Mouse (Mus musculus): ENCODE measurements at regions not wholly inside any gene's neighbourhood (a gene's known extent, or its start where the extent isn't known, plus 50 kb on each side); places are given as distances from the start of the nearest gene placed in this dataset.
A peak's percentile ranks its signal among the peaks of the same experiment; 100 is the strongest.

DNA sequence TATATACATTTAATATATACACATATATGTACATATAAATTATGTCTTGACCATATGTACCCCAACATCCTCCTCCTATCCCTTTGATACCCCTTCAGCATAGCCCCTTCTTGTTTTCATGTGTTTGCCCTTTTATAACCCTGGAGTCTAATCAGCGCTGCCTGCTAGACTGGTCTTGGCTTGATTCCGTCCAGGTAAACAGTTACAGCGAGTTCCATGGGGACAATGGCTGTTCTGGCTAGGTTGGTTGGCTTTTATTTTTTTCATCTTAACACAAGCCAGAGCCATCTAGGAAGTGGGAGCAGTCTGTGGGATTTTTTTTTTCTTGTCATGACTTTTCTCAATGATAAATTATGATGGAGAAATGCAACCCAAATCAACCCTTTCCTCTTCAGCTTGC is 79.6 kb upstream of the Id2 start:
- ATAC-seq, result no peak

DNA sequence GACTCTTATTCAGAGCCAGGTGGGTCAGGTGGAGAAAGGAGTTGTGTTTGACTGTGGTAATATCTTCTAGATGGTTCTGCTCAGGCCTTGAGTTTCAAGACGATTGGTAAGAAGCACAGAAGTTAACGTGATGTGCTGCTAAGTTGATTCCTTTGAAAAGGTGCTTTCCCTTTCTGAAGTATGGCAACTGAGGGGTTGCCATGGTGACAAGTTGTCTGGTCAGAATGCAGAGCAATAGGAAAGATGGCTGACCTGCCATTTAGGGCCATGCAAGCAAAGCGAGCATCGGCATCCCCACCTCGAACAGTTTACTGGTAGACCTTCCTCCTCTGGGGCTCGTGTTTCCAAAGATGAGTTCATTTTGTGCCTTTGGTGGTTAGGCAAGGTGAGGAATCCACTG is 76.1 kb upstream of the Id2 start:
- no peak for ATAC-seq

DNA sequence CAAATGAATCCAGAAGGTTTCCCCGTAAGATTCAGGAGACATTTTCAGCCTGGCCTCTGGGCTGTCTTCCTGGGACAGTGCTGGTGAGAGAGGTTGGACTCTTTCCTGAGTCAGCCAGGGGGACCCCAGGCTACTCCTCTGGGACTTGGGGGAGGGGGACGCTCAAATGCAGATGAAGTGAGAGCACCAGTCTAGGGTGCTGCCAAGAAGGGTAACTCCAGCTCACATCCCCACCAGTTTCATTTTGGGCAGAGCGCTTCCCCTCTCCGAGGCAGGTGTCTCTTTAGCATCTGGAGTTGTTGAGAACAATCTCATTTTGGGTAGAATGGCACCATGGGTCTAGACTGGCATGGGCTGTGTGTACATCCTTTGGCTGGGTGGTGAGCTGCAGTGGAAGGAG is 75.5 kb upstream of the Id2 start:
- no peak for ATAC-seq

DNA sequence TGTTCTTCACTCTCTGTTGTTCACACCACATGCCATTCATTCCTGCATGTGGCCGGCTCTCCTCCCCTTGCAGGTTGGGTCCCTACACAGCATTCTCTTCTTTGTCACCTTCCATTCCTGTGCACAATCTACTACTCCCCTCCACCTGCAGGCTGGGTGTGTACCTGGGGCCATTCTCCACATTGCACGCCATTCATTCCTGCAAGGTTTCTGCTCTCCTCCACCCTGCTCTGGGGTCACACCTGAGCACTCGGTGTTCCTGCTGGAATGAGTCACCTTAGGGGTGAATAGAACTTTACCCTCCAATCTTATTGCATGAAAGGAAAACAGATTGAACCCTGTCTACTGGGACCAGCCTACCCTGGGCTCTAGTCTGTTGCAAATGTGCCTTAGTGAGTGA is 72.7 kb upstream of the Id2 start:
- ATAC-seq, result no peak

DNA sequence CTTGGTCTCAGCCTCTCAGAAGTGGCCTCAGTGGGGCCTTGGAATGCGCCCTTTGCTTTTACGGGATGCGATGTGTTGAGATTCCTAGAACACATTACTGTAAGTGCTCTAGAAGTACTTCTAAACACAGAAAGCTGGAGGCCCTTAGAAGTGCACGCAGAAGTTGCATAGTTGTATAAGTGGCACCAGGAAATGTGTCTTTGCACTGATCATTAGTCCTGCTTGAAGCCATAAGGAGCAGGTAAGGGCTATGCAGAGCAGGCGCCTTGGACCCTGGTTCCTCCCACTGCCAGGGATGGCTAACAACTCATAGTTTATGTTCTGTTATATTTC is 71.2 kb upstream of the Id2 start:
- ATAC-seq, result no peak

DNA sequence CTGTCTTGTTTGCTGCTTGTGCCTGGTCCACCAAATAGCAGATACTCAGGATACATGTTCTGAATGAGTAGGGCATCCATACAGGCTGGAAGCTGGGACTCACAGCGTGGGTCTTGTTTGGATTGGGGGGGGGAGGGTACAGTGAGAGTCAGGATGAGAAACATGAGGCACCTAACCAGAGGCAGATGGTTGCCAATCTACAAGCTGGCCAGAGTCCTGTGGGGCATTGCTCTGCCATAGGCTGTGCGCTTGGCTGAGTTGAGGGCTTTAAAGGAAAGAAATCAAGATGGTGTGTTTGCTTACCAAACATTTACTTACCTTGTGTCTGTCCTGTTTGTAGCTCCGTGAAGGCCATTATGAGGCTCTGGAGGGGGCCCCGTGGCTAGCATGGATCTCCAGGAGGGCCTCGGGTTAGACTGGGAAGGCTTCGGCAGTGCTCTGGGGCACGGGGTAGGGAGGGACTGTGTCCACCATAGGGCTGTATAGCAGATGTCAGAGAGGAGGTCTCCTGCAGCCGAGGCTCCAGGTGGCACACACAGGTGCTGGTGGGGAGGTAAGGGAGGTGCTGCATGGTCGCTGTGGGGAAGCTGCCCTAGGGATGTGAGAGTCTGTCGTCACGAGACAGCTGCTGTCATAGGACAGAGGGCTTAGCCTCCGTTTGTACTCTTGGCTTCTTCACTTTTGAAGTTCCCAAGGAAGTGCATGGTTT is 70.7 kb upstream of the Id2 start:
- no peak for ATAC-seq

DNA sequence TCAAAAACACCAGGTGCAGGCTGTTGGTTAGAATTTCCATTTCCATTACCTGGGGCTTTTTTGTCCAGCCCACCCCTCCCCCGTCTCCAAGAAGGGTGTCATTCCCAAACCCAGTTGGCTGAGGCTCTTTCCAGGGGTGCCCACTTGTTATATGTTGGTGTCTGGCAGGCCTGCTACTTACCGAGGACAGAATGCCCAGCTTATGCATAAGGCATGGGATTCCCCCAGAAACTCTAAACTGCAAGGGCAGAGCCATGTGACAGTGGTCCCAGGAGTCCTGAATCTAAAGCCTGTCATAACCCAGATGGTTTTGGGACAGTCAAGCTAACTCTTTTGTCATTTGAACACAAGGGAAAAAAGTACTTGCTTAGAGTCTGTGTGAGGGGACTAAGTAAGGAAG is 69.6 kb upstream of the Id2 start:
- no peak for ATAC-seq

DNA sequence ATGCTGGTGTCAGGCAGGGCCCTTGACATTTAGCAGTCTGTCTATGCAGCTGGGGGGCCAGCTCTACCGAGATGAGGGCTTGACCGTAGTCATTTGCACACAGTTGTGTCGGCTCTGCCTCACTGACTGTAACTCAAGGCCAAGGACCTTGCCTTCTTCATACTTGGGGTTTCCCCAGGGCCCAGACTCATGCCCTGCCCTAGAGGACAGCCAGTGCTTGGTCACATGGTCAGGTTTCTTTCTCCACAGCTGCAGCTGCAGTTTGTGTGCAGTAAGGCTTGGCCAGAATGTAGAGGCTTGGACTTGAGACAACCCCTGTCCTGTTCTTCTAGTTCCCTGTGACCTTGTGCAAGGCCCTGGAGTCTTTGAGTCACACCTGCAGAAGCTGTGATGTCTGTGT is 68.7 kb upstream of the Id2 start:
- ATAC-seq, result no peak

DNA sequence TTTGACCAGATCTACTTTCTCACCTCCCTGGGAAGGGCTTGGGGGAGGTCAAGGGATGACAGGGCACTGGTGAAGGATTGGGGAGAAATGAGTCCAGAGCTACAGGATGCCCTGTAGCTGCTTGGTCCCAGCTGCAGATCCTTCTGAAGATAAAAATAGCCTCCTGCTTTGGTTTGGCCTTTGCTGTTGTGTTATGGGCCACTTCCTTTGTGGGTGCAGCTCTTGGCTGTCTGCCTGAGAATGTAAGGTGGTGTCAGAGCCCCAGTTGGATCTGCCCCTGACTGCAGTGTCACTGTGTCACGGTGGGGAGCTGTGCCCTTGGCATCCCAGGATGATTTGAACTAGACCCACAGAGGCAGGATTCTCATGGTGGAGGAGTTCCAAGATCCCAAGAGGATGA is 67.8 kb upstream of the Id2 start:
- ATAC-seq, result peak; percentile 57

DNA sequence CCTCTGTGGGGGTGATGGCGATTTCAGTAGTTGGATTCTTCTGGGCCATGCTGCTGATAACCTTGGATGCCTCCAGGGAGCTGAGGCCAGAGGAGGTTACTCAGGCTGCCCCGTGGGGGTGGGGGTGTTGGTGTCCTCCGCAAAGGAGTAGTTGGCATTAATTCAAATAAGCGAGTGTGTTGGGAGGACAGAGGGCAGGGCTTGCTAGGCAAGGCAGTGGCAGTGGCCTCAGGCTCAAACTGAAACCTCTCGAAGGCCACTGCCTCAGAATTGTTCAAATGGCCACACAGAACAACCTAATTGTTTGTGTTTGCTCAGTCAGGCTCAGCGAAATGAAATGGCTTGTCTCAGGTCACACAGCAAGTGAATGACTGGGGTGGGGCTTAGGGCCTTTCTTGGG is 66.6 kb upstream of the Id2 start:
- no peak for ATAC-seq

DNA sequence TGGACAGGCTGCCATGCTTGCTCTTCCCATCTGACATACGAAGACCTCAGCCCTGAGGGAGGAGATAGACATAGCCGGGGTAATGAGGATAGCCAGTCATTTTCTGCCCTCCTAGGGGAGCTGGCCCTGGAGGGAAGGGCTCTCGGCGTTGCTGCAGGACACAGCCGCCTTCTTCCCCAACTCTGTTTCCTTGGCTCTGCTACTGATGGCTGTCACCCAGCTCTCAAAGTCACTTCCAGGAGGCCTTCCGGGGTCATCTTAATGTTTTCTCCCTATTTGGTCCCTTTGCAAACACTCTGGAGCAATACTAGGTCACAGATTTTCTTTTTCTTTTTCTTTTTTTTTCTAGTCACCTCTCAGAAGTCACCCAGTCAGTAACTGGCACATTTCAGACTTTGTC is 65.9 kb upstream of the Id2 start:
- ATAC-seq, result no peak

DNA sequence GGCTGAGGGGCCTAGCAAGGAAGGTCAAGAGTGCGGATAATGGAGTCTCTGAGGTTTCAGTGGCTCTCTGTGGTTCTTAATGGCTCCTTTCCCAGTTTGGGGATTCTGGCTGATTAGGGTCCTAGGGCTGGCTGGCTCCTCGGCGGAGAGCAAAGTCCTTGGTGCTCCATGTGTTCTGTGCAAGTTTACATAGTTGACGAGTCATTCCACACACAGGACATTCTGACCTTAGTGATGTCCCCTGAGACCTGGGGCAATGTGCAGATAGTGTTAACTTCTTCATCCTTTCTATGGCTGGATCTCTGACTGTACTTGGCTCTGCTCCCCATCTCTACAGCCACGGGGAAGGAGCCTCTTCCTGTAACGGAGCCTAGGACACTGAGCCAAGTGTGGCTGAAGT is 65.0 kb upstream of the Id2 start:
- ATAC-seq, result no peak

DNA sequence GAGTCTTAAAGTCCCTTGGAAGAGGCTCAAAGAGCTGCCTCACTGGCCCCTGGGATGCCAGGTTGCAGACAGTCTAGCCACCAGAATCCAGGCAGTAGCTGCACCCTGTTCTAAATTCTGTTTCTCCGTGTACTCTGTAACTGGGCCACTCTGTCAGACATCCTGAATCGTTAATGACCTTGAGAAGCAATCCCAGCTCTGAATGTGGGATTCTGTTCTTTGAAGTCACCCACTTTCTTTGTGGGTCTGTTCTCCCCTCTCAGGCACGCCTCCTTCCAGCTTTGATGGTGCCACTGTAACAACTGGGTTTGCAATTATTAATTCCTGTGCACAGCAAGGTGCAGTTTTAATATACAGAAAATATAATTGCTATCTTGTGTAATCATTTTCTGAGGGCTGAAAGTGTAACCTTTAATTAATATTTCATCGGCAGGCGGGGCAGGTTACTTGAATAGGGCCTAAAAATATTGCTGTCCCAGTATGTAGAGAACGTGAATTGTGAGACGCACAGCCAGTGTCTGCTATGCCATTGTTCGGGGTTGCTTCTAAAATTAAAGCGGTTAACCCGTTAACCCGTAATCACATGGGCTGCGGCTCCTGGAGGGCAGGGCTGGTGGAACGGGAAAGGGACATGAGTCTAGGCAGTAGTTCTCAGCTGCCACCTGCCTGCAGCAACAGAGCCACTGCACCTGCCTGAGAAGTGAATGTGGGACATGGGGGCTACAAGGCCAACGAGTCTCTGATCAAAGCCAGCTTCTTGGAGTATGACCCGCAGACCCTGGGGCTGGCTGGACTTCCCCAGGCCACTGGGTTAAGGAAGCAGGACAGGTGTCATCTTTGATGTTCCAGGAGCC is 64.3 kb upstream of the Id2 start:
- ATAC-seq, result no peak

DNA sequence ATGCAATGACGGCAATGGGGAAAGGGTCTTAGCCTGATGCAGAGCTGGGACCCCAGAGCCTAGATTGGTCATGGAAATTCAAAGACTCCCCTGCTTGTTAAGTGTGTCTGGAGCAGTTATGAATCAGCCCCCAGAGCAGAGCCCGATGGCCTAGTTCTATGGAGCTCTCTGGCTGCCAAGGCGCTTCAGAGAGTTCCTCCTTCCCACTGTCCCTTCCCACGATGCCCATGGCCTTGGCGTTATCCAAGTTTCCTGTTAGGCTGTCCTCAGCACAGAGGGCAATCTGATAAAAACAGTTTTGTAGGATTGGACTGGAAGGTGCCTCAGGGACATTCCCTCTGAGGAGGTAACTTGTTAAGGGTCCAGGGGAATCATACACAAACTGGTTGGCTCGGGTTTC is 62.2 kb upstream of the Id2 start:
- ATAC-seq, result no peak

DNA sequence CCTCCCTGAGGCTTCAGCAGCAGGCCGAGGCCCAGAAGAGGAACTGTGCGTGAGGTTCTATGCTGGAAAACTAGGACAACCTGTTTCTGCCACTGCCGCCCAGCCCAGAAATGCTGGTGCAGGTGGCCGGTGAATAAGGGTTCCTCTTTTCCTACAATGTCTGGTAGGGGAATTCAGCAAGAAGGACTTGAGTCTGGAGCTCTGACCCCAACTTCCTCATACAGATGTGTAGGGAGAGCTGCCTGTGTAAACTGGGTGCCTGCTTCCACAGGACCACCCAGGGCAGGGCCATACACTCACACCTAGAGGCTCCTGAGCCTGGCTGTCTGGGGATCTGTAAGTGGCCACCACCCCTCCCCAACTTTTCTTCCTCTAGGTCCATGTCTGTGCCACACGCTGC is 60.3 kb upstream of the Id2 start:
- ATAC-seq, result no peak

DNA sequence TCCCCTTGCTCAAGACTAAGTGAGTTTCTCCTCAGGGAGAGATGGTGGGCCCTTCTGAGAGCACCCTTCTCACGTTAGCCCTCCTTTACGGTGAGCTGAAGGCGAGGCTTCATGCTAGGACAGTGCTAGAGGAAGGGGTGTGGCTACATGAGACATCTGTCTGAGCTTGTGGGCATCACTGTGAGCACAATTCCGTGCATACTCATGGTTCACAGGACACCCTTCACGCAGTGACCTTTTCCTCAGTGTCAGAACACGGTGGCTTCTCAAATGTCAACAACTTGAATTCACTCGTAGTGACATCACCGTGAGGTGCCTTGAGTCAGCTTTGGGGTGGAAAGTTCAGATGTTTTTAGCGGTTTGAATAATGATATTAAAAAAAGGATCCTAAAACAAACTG is 58.5 kb upstream of the Id2 start:
- ATAC-seq, result peak; percentile 84

DNA sequence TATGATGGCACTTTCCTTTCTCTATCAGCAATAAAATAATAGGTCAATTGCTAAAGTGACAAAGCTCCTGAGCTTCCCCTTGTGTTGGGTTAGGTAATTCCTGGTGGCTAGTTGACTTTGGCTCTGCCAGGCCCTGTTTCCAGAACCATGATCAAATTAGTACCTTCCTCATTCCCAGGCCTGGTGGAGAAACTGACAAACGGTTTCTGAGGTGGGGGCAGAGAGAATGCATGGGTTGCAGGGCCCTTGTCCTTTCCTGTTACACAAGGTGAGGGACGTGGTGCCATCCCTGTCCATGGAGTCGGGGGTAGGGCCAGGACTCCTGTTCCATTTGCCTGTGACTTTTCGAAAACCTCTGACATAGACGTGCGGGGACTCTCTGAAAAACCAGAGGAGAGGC is 51.2 kb upstream of the Id2 start:
- ATAC-seq, result no peak
